Mouse (Mus musculus) neural tube, embryonic 14.5 days (tissue): ENCODE results near the gene 2810006K23Rik. TPM values are rescaled to one million over a fixed set of nuclear protein-coding genes. Genes with fewer than 3 reads are reported as not detected.
"Not testable (repeated sequence)": the region's sequence is repeated elsewhere in the genome, so short reads cannot be mapped to it uniquely, and the experiment has no call there.

Experiments
- ATAC-seq: fragments of 200-750 bp; cut with Nextera tagmentation; 2 replicates; pipeline ENCODE4 v1.8.0; 2017; ENCODE audit warnings: low read depth, mild to moderate bottlenecking, moderate TSS enrichment, moderate library complexity
- H3K27ac ChIP-seq: fragments of 300-500 bp; sonication (generic); 2 replicates; pipeline ENCODE4 v1.5.1; 2014; ENCODE audit warnings: low read depth, mild to moderate bottlenecking, control low read depth, low read length, moderate library complexity, mixed read lengths
- H3K27me3 ChIP-seq: fragments of 300-500 bp; sonication (generic); 2 replicates; pipeline ENCODE4 v1.6.1; 2014; ENCODE audit warnings: low read length; ENCODE audit not compliant: control insufficient read depth, insufficient read depth
- H3K36me3 ChIP-seq: fragments of 300-500 bp; sonication (generic); 2 replicates; pipeline ENCODE4 v1.6.1; 2014; ENCODE audit warnings: low read length, mixed read lengths; ENCODE audit not compliant: control insufficient read depth, insufficient read depth
- H3K4me1 ChIP-seq: fragments of 300-500 bp; sonication (generic); 2 replicates; pipeline ENCODE4 v1.6.1; 2014; ENCODE audit warnings: low read length; ENCODE audit not compliant: control insufficient read depth, insufficient read depth
- H3K4me2 ChIP-seq: fragments of 300-500 bp; sonication (generic); 2 replicates; pipeline ENCODE4 v1.6.1; 2014; ENCODE audit warnings: mild to moderate bottlenecking, low read depth, low read length, control low read depth
- H3K4me3 ChIP-seq: fragments of 300-500 bp; sonication (generic); 2 replicates; pipeline ENCODE4 v1.5.1; 2014; ENCODE audit warnings: low read depth, low read length, control low read depth, mixed read lengths
- H3K9ac ChIP-seq: fragments of 300-500 bp; sonication (generic); replicated peaks from 2 replicates; pipeline ENCODE4 v1.6.1; 2014; ENCODE audit warnings: low read depth, mild to moderate bottlenecking, control low read depth, low read length, mixed read lengths
- H3K9me3 ChIP-seq: fragments of 300-500 bp; sonication (generic); 2 replicates; pipeline ENCODE4 v1.6.1; 2016; ENCODE audit warnings: low read length; ENCODE audit not compliant: control insufficient read depth
- WGBS: fragments of 180-500 bp; shearing (Covaris S2); extraction: QIAGEN DNeasy Blood & Tissue Kit; methylation state at CpG from one replicate; pipeline ENCODE4 v1.1.7; 2014; 5-methylcytosine and 5-hydroxymethylcytosine counted together
- polyA plus RNA-seq: library from polyadenylated mRNA; unstranded; fragments of >200 nt; fragmentation: Nextera tagmentation; extraction: Ambion mirVana; gene quantifications from 2 replicates; pipeline ENCODE4 v1.2.1, GENCODE M21; 2014

2810006K23Rik gene
- polyA plus RNA-seq, 1 experiment from 2014 or later: 8.2 TPM

GRCm38 (mm10) chr5:124352141-124352920, 24.4 kb downstream of the 2810006K23Rik start:
- Histone ChIP-seq H3K27ac (peak overlapping the region; percentile 94), H3K4me3 (peak overlapping the region; percentile 87), H3K4me2 (peak overlapping the region; percentile 97), H3K4me1 (peaks cover 25% of the 10 kb centered on the region), H3K9ac (peak overlapping the region; percentile 97), H3K27me3 (no peaks in the 10 kb centered on the region), H3K36me3 (peaks cover 18% of the 10 kb centered on the region; the same call in 1 of the 2 replicates), H3K9me3 (no peaks in the 10 kb centered on the region)
- WGBS: 0% methylated on average over 24 of the region's 30 CpGs
- peak; percentile 86 for ATAC-seq

GRCm38 (mm10) chr5:124353011-124353725, 25.3 kb downstream of the 2810006K23Rik start:
- Histone ChIP-seq H3K9ac (peak overlapping the region; percentile 97), H3K4me2 (peak overlapping the region; percentile 97), H3K4me1 (peaks cover 25% of the 10 kb centered on the region), H3K4me3 (peak overlapping the region; percentile 87), H3K36me3 (peaks cover 15% of the 10 kb centered on the region; the same call in 1 of the 2 replicates), H3K27me3 (no peaks in the 10 kb centered on the region), H3K9me3 (no peaks in the 10 kb centered on the region), H3K27ac (peak overlapping the region; percentile 94)
- WGBS: 1% methylated on average over 32 of the region's 32 CpGs
- ATAC-seq: no peak

GRCm38 (mm10) chr5:124353726-124354547, 26.0 kb downstream of the 2810006K23Rik start:
- Histone ChIP-seq H3K27ac (peak overlapping the region; percentile 94), H3K4me1 (peaks cover 25% of the 10 kb centered on the region), H3K27me3 (no peaks in the 10 kb centered on the region), H3K9me3 (no peaks in the 10 kb centered on the region), H3K4me2 (peak overlapping the region; percentile 97), H3K4me3 (peak overlapping the region; percentile 87), H3K9ac (peak overlapping the region; percentile 97), H3K36me3 (peaks cover 7% of the 10 kb centered on the region; the same call in 1 of the 2 replicates)
- no peak for ATAC-seq
- under 1% methylated on average over 80 of the region's 132 CpGs for WGBS

GRCm38 (mm10) chr5:124354574-124355424, 26.9 kb downstream of the 2810006K23Rik start:
- WGBS: under 1% methylated on average over 31 of the region's 60 CpGs
- peak; percentile 35 for ATAC-seq
- Histone ChIP-seq H3K27ac (peak overlapping the region; percentile 1; the same call in 1 of the 2 replicates), H3K36me3 (no peaks in the 10 kb centered on the region), H3K27me3 (no peaks in the 10 kb centered on the region), H3K4me2 (peak overlapping the region; percentile 55), H3K9me3 (no peaks in the 10 kb centered on the region), H3K9ac (peak overlapping the region; percentile 97), H3K4me1 (peaks cover 19% of the 10 kb centered on the region), H3K4me3 (peak overlapping the region; percentile 87)

GRCm38 (mm10) chr5:124355425-124355959, 27.6 kb downstream of the 2810006K23Rik start:
- H3K4me3 ChIP-seq: peak overlapping the region; percentile 87
- peak overlapping the region; percentile 55 for H3K4me2 ChIP-seq
- 3% methylated on average over 12 of the region's 12 CpGs for WGBS
- peaks cover 12% of the 10 kb centered on the region for H3K4me1 ChIP-seq
- no peaks in the 10 kb centered on the region for H3K36me3 ChIP-seq
- ATAC-seq: no peak
- H3K27ac ChIP-seq: no peak overlapping the region; the same call in 1 of the 2 replicates
- H3K27me3 ChIP-seq: no peaks in the 10 kb centered on the region
- no peak overlapping the region; the same call in 1 of the 2 replicates for H3K9ac ChIP-seq
- H3K9me3 ChIP-seq: no peaks in the 10 kb centered on the region

- ATAC-seq: no peak
- Histone ChIP-seq H3K36me3 (no peaks in the 10 kb centered on the region), H3K4me3 (no peak overlapping the region), H3K27me3 (no peaks in the 10 kb centered on the region), H3K4me1 (peaks cover under 1% of the 10 kb centered on the region), H3K27ac (no peak overlapping the region), H3K4me2 (no peak overlapping the region), H3K9me3 (no peaks in the 10 kb centered on the region), H3K9ac (no peak overlapping the region)
- 53% methylated on average over 3 of the region's 3 CpGs for WGBS
These were observed 28.8 kb downstream of the 2810006K23Rik start for GRCm38 (mm10) chr5:124356695-124357094.

GRCm38 (mm10) chr5:124359641-124360040, 31.8 kb downstream of the 2810006K23Rik start:
- no peak overlapping the region for H3K27ac ChIP-seq
- no peaks in the 10 kb centered on the region for H3K4me1 ChIP-seq
- no peaks in the 10 kb centered on the region for H3K9me3 ChIP-seq
- no peaks in the 10 kb centered on the region for H3K27me3 ChIP-seq
- ATAC-seq: no peak
- no peaks in the 10 kb centered on the region for H3K36me3 ChIP-seq
- 84% methylated on average over 2 of the region's 2 CpGs for WGBS
- no peak overlapping the region for H3K4me2 ChIP-seq
- H3K9ac ChIP-seq: no peak overlapping the region
- no peak overlapping the region for H3K4me3 ChIP-seq

GRCm38 (mm10) chr5:124362982-124363381, 35.1 kb downstream of the 2810006K23Rik start, which contains the start of gene Cdk2ap1:
TSS of gene Cdk2ap1 (minus strand) at chr5:124363082.
- not testable (repeated sequence) for ATAC-seq, H3K27ac ChIP-seq
- 95% methylated on average over 5 of the region's 5 CpGs for WGBS

More at GRCm38 (mm10) chr5:124362982-124363381, 35.1 kb downstream of the 2810006K23Rik start, which contains the start of gene Cdk2ap1:
- H3K9me3 ChIP-seq, H3K4me3 ChIP-seq, H3K9ac ChIP-seq, H3K36me3 ChIP-seq, H3K4me2 ChIP-seq, H3K27me3 ChIP-seq, H3K4me1 ChIP-seq: not testable (repeated sequence)
